Mouse (Mus musculus): ENCODE measurements around the gene Cpsf4. TPM values are rescaled to one million over a fixed set of nuclear protein-coding genes. Genes with fewer than 3 reads are reported as not detected.
"Not testable (repeated sequence)": the region's sequence is repeated elsewhere in the genome, so short reads cannot be mapped to it uniquely, and the experiment has no call there.

The Cpsf4 gene
- polyA plus RNA-seq, 1 experiment from 2014 or later: 27.7 TPM

DNA sequence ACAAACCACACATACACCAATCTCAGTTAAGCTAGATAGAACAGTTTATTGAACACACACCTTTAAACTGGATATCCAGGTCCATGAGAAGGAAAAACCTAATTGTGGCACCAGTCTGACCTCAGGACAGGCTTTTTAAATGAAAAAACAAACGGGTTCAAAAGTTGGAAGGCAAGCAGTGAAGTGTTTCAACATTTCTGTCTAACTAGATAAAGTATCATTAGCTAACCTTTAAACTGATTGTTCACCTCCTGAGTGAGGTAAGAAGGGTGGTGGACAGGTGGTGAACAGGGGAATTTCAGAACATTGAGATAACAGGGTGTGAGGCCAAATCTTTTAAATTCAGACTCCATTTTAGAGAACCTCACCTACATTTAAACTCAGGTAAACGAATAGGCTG is 59.4 kb downstream of the Cpsf4 start:
- no peak for DNase-seq (ENCODE audit: low spot score)
- H3K9me3 ChIP-seq (ENCODE audit: control insufficient read depth, low read length): no peaks in the 10 kb centered on the region
- peaks cover 7% of the 10 kb centered on the region for H3K4me1 ChIP-seq (replicated peaks; ENCODE audit: control insufficient read depth, insufficient read depth, low read length)
- no peak overlapping the region for H3K9ac ChIP-seq
- no peak for ATAC-seq (ENCODE audit: low FRiP score)
- 0 out of 2 replicates have a peak, but pooled peaks cover 3% of the 10 kb centered on the region for H3K27me3 ChIP-seq (ENCODE audit: control insufficient read depth, insufficient read depth, low read length)
- peaks cover 10% of the 10 kb centered on the region for H3K36me3 ChIP-seq (replicated peaks; ENCODE audit: control insufficient read depth, insufficient read depth)
- no peak overlapping the region for H3K4me3 ChIP-seq (replicated peaks; ENCODE audit: low read length)
- no peak overlapping the region for H3K27ac ChIP-seq
- H3K4me2 ChIP-seq (replicated peaks): no peak overlapping the region
- WGBS: 60% methylated on average over 2 of the region's 2 CpGs

DNA sequence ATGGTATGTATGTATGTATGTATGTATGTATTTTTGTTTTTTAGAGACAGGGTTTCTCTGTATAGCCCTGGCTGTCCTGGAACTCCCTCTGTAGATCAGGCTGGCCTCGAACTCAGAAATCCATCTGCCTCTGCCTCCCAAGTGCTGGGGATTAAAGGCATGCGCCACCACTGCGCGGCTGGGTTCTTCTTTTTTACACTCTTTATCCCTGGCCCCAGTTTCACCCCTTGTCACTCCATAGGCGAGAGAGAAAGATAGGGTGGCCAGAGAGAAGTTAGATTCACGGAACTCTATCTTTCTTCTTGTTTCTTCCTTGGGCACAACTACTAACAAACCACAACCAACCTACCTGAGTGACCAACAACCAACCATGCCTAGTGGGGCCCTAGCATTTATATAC is 62.3 kb downstream of the Cpsf4 start:
- not testable (repeated sequence) for H3K27ac ChIP-seq; H3K27me3 ChIP-seq (ENCODE audit: control insufficient read depth, insufficient read depth, low read length); H3K9ac ChIP-seq; H3K9me3 ChIP-seq (ENCODE audit: control insufficient read depth, low read length); H3K4me2 ChIP-seq (replicated peaks); DNase-seq (ENCODE audit: low spot score); ATAC-seq (ENCODE audit: low FRiP score); H3K4me3 ChIP-seq (replicated peaks; ENCODE audit: low read length)
- 88% methylated on average over 6 of the region's 6 CpGs for WGBS
- Histone ChIP-seq H3K36me3 (replicated peaks; ENCODE audit: control insufficient read depth, insufficient read depth) (peaks cover 10% of the 10 kb centered on the region), H3K4me1 (replicated peaks; ENCODE audit: control insufficient read depth, insufficient read depth, low read length) (peaks cover 17% of the 10 kb centered on the region)

- peaks cover 24% of the 10 kb centered on the region for H3K36me3 ChIP-seq (replicated peaks; ENCODE audit: control insufficient read depth, insufficient read depth)
- H3K9me3 ChIP-seq (ENCODE audit: control insufficient read depth, low read length): no peaks in the 10 kb centered on the region
- WGBS: 92% methylated on average over 4 of the region's 4 CpGs
- 0 out of 2 replicates have a peak, but pooled peaks cover 3% of the 10 kb centered on the region for H3K27me3 ChIP-seq (ENCODE audit: control insufficient read depth, insufficient read depth, low read length)
- peak overlapping the region; percentile 89 for H3K27ac ChIP-seq
- H3K4me3 ChIP-seq (replicated peaks; ENCODE audit: low read length): peak overlapping the region; percentile 96; the same call in 1 of the 2 replicates
- peak overlapping the region; percentile 77 for H3K4me2 ChIP-seq (replicated peaks)
- H3K4me1 ChIP-seq (replicated peaks; ENCODE audit: control insufficient read depth, insufficient read depth, low read length): peaks cover 17% of the 10 kb centered on the region
- DNase-seq (ENCODE audit: low spot score): no peak
- ATAC-seq (ENCODE audit: low FRiP score): no peak
- peak overlapping the region; percentile 97 for H3K9ac ChIP-seq
Observed at GRCm38 (mm10) chr5:145230641-145231040, 63.6 kb downstream of the Cpsf4 start.

DNA sequence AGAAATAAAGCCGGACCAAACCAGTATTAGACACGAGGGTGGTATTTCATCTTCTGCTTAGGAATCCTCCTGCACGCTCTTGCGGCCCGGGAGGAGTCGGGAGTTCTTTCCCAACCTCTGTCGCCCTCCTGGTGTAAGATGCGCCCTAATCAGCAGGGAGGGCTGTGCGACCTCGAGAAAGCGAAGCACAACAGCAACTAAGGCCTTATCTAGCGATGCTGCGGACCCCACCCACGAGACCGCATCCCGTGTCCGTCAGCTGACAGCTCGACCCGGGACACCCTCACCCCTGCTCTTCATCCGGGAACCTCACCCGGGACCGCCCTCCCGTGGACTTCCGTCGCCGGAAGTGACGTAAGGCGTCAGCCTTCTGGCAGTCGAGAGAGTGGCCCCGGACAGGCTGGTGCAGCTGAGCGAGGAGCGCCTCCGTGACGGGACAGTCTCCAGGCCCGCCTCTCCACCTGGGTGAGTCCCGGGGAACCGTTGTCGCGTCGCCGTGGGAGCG is 64.4 kb downstream of the Cpsf4 start, which contains the start of gene Zfp655:
Zfp655 (plus strand) TSS at position 349 of the 505 bp plus-strand sequence.
- H3K4me3 ChIP-seq (replicated peaks; ENCODE audit: low read length): peak within 1 kb of the TSS; percentile 96
- peak; percentile 98 for ATAC-seq (ENCODE audit: low FRiP score)
- peak within 1 kb of the TSS; percentile 89 for H3K27ac ChIP-seq
- H3K9ac ChIP-seq: peak within 1 kb of the TSS; percentile 97
- under 1% methylated on average over 42 of the region's 42 CpGs for WGBS
- H3K4me2 ChIP-seq (replicated peaks): peak within 1 kb of the TSS; percentile 77
- 0 out of 2 replicates have a peak, but pooled peaks cover 3% of the 10 kb centered on the region for H3K27me3 ChIP-seq (ENCODE audit: control insufficient read depth, insufficient read depth, low read length)
- H3K4me1 ChIP-seq (replicated peaks; ENCODE audit: control insufficient read depth, insufficient read depth, low read length): peaks cover 17% of the 10 kb centered on the region
- peaks cover 32% of the 10 kb centered on the region for H3K36me3 ChIP-seq (replicated peaks; ENCODE audit: control insufficient read depth, insufficient read depth)
- peak; percentile 98 for DNase-seq (ENCODE audit: low spot score)
- no peaks in the 10 kb centered on the region for H3K9me3 ChIP-seq (ENCODE audit: control insufficient read depth, low read length)

Other genes with a start within 250 kb of the Cpsf4 start
- 43.6 and 44.0 TPM in 2 replicates for gene Smurf1, start 201.4 kb upstream of the Cpsf4 start, polyA plus RNA-seq (2014; fragmentation: Nextera tagmentation; extraction: Ambion mirVana)
- gene Gm4871, start 134.5 kb upstream of the Cpsf4 start, polyA plus RNA-seq (2014; fragmentation: Nextera tagmentation; extraction: Ambion mirVana): not detected in 2 replicates
- gene 1700018F24Rik, start 124.2 kb upstream of the Cpsf4 start, polyA plus RNA-seq (2014; fragmentation: Nextera tagmentation; extraction: Ambion mirVana): not detected in 2 replicates
- gene Arpc1a, start 83.4 kb upstream of the Cpsf4 start, polyA plus RNA-seq (2014; fragmentation: Nextera tagmentation; extraction: Ambion mirVana): 245 and 252 TPM in 2 replicates
- gene Kpna7, start 83.2 kb upstream of the Cpsf4 start, polyA plus RNA-seq (2014; fragmentation: Nextera tagmentation; extraction: Ambion mirVana): not detected in 2 replicates
- 44.2 and 51.8 TPM in 2 replicates for gene Arpc1b, start 53.0 kb upstream of the Cpsf4 start, polyA plus RNA-seq (2014; fragmentation: Nextera tagmentation; extraction: Ambion mirVana)
- gene Pdap1, start 27.0 kb upstream of the Cpsf4 start, polyA plus RNA-seq (2014; fragmentation: Nextera tagmentation; extraction: Ambion mirVana): 95.5 and 96.3 TPM in 2 replicates
- gene Bud31, start 26.9 kb upstream of the Cpsf4 start, polyA plus RNA-seq (2014; fragmentation: Nextera tagmentation; extraction: Ambion mirVana): 177 and 188 TPM in 2 replicates
- gene Ptcd1, start 105 bp upstream of the Cpsf4 start, polyA plus RNA-seq (2014; fragmentation: Nextera tagmentation; extraction: Ambion mirVana): 17.5 and 18.2 TPM in 2 replicates
- 561 and 664 TPM in 2 replicates for gene Atp5j2, start 24.8 kb downstream of the Cpsf4 start, polyA plus RNA-seq (2014; fragmentation: Nextera tagmentation; extraction: Ambion mirVana)
- 12.3 and 13.9 TPM in 2 replicates for gene Zkscan14, start 34.7 kb downstream of the Cpsf4 start, polyA plus RNA-seq (2014; fragmentation: Nextera tagmentation; extraction: Ambion mirVana)
- gene Zkscan5, start 37.3 kb downstream of the Cpsf4 start, polyA plus RNA-seq (2014; fragmentation: Nextera tagmentation; extraction: Ambion mirVana): 12.0 and 15.6 TPM in 2 replicates
- 40.1 and 42.0 TPM in 2 replicates for gene Zfp655, start 64.5 kb downstream of the Cpsf4 start, polyA plus RNA-seq (2014; fragmentation: Nextera tagmentation; extraction: Ambion mirVana)
- gene Zscan25, start 113.3 kb downstream of the Cpsf4 start, polyA plus RNA-seq (2014; fragmentation: Nextera tagmentation; extraction: Ambion mirVana): 0.54 and 1.1 TPM in 2 replicates
- not detected in 2 replicates for gene Cyp3a57, start 178.1 kb downstream of the Cpsf4 start, polyA plus RNA-seq (2014; fragmentation: Nextera tagmentation; extraction: Ambion mirVana)